Mouse (Mus musculus): ENCODE data around the gene Tspan17.
"Not testable (repeated sequence)": the region's sequence is repeated elsewhere in the genome, so short reads cannot be mapped to it uniquely, and the experiment has no call there.

Tspan17 gene

GRCm38 (mm10) chr13:54765281-54766191 lies 23.6 kb upstream of the Tspan17 start:
- DNase-seq (ENCODE audit: low spot score) = no peak

DNA sequence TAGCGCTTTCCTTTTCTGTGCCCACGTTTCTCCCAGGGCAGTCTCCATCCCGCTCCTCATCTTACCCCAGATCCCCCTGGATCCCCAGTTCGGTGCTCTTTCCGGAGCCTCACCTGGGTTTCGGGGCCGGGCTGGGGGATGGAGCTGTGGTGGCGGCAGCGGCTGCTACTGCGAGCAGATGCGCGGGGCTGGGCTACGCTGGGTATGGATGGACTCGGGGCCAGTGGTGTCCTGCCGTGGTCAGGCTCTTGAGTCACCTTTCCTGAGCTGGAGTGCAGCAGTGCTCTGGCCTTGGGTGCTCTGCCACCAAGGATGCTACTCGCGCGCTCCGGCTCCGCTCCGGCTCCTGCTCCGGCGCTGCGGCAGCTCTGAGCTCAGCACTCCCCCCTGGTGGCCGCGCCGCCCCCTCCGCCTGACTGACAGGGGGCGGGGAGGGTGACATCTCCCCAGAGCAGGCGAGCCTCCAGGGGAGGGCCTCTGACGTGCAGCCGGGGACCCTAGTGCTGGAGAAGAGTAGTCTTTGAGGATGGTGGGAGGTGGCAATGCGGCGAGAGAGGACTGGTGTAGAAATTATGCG lies 22.9 kb upstream of the Tspan17 start, which contains the start of gene Sncb:
Gene Sncb (minus strand): TSS at position 404 of the 577 bp plus-strand sequence.
- no peak for DNase-seq (ENCODE audit: low spot score)

GRCm38 (mm10) chr13:54767012-54767411 lies 22.2 kb upstream of the Tspan17 start:
- no peak for DNase-seq (ENCODE audit: low spot score)

DNA sequence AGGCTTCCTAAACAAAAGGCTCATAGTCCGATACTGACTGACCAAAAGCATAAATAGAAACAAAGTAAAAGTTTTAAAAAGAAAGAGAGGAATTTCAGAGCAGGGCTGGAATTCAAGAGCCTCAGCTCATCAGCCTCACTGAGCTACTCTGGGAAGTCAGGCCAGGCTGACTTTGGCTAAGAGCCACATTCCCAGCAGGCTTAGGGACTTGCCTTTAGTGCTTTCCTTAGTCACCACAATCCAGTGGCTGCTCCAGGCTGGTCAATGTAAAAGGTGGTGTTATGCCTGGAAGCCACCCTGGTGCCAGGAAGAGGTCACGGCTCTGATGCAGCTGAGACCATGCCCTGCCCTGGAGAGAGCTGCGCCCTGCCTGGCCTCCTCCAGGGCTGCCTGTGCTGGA lies 8.6 kb upstream of the Tspan17 start:
- DNase-seq (ENCODE audit: low spot score) = peak; percentile 77

- DNase-seq (ENCODE audit: low spot score) = no peak
Measured at GRCm38 (mm10) chr13:54781086-54781485, 8.1 kb upstream of the Tspan17 start.

DNA sequence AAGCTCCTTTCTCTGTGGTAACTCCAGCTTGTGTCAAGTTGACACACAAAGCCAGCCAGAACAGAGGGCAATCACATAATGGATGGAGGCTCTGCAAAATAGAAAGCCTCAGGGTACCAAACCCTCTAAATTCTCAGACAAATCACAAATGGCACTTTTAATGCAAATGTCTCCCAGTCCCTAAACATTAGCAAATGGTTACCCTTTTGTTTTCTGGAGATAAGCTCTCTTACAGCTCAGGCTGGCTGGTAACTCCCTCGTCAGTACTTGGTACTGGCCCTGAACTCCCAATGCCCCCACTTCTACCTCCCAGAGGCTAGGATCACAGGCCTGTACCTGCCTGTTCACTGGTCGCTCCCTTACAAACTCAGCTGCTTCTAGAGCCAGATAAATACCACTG lies 5.9 kb upstream of the Tspan17 start:
- DNase-seq (ENCODE audit: low spot score) = no peak

- no peak for DNase-seq (ENCODE audit: low spot score)
Measured at GRCm38 (mm10) chr13:54783698-54784097, 5.5 kb upstream of the Tspan17 start, which contains the start of gene Eif4e1b. TSS of gene Eif4e1b (plus strand) at chr13:54783998.

DNA sequence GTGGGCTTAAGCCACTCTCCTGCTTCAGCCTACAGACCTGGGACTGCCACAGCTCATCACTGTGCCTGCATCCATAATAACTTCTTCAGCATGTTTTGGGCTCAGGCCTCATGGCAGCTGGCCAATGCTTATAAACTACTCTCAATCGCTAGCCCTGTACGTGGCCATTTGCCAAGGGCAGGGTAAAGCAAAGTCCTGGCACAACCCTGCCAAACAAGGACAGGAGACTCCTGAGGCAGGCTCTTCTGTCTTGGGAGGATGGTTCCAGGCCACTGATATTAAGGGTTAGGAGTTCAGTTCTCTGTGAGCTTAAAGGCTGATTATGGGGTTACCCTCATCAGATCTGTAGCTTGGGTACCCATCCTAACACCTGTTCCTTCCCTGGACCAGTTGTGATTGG lies 1.6 kb upstream of the Tspan17 start:
- not testable (repeated sequence) for DNase-seq (ENCODE audit: low spot score)

- DNase-seq (ENCODE audit: low spot score) = peak; percentile 54
Measured at GRCm38 (mm10) chr13:54789561-54790397, 602 bp downstream of the Tspan17 start.

DNA sequence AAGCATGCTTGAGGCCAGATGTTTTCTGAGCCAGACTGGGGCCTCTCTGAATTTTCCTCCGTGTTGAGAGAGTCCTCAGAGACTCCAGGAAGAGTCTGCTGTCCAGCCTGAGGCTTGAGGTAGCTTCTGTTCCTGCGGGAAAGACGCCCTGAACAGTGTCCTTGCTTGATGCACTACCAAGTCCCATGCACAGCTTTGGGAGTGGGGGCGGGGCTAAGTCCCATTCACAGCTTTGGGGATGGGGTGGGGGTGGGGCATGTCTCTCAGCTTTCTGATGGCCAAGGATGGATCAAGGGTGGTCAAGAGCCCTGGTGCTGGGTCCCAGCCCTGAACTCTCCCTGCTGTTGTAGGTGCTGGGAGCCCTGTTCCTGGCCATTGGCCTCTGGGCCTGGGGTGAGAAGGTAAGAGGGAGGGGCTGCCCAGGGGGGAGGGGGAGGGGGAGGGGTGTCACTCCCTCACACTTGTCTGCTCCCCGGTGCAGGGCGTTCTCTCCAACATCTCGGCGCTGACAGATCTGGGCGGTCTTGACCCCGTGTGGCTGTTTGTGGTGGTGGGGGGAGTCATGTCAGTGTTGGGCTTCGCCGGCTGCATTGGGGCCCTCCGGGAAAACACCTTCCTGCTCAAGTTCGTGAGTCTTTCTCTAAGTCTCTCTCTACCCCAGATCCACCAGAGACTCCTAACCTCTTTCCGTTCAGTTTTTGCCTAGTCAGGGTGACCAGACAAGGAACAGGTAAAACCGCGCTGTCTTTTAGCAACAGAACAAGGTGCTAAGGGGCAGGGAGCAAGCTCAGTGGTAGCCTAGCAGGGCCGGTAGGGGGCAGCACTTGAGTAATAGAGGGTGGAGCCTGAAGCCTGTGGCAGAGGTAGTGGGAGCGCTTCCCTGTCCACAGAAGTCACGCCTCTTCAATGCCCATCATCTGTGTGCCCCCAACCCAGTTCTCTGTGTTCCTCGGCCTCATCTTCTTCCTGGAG lies 3.4 kb downstream of the Tspan17 start:
- DNase-seq (ENCODE audit: low spot score) = peak; percentile 74

- no peak for DNase-seq (ENCODE audit: low spot score)
Measured at GRCm38 (mm10) chr13:54794002-54794577, 4.9 kb downstream of the Tspan17 start.

- DNase-seq (ENCODE audit: low spot score) = no peak
Measured at GRCm38 (mm10) chr13:54794843-54795242, 5.7 kb downstream of the Tspan17 start.

- no peak for DNase-seq (ENCODE audit: low spot score)
Measured at GRCm38 (mm10) chr13:54797356-54797755, 8.2 kb downstream of the Tspan17 start.

GRCm38 (mm10) chr13:54797861-54798643 lies 8.9 kb downstream of the Tspan17 start:
- DNase-seq (ENCODE audit: low spot score) = no peak

GRCm38 (mm10) chr13:54798740-54799139 lies 9.6 kb downstream of the Tspan17 start:
- no peak for DNase-seq (ENCODE audit: low spot score)

DNA sequence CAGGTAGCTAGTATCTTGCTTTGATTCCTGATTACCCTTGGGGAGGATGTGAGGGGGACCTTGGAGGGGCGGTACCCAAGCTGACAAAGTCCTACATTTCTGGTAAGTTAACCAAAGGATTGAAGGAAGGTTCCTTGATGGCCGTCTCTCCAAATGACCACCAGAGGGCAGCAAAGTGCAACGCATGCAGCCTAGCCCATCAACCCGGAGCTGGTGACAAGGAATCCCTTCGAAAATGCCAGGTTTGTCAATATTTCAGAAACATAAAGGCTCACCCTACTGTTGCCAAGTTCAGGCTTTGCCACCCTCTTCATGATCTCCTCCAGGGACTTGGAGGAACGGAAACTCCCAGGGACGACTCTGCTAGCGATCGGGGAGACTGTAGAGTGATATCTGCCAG lies 10.5 kb downstream of the Tspan17 start:
- DNase-seq (ENCODE audit: low spot score) = peak; percentile 59

DNA sequence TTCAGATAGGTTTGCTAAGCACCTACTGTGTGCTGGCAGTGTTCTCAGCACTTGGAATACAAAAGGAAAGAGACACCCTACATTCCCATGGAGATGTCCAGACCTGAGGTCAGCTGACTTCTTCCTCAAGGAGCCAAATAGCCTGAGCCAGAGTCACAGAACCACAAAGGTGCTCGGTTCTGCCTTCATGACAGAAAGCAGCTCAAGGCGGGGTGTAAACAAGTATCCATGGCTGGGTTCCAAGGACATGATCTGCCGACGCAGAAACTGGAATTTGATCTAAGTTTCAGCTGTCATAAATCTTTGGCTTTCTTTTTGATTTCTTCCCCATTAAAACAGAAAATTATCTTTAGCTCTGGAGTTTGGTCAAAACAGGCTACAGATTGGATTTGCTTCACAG lies 11.0 kb downstream of the Tspan17 start:
- DNase-seq (ENCODE audit: low spot score) = no peak

DNA sequence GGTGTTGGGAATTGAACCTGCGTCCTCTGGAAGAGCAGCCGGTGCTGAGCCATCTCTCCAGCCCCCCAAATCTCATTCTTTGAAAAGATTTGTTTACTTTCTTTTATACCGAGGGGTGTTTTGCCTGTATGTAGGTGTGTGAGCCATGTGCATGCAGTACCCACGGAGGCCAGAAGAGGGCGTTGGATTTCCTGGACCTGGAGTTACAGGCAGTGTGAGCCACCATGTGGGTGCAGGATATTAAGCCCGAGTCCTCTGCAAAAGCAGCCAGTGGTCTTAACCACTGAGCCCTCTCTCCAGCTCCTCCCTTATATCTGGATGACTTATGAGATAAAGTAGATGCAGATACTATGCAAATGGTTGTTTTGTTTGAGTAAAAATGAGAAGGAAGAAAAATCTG lies 13.8 kb downstream of the Tspan17 start:
- no peak for DNase-seq (ENCODE audit: low spot score)

GRCm38 (mm10) chr13:54805134-54805838 lies 16.1 kb downstream of the Tspan17 start:
- no peak for DNase-seq (ENCODE audit: low spot score)

Data from testis, postnatal 14 days (tissue).